Mouse (Mus musculus) midbrain, embryonic 14.5 days (tissue): Measurements from ENCODE around the gene Tor1aip2. TPM values are rescaled to one million over a fixed set of nuclear protein-coding genes. Genes with fewer than 3 reads are reported as not detected.
"Not testable (repeated sequence)": the region's sequence is repeated elsewhere in the genome, so short reads cannot be mapped to it uniquely, and the experiment has no call there.

ENCODE experiments used
- ATAC-seq: fragments of 200-750 bp; cut with Nextera tagmentation; 2 replicates; pipeline ENCODE4 v1.8.0; 2017; ENCODE audit warnings: moderate number of reproducible peaks, moderate library complexity; ENCODE audit not compliant: low FRiP score, low TSS enrichment
- DNase-seq: peaks from one replicate; pipeline ENCODE4 v3.0.0-alpha.2; 2015
- H3K27ac ChIP-seq: fragments of 300-500 bp; sonication (generic); replicated peaks from 2 replicates; pipeline ENCODE4 v1.5.1; 2014; ENCODE audit warnings: mild to moderate bottlenecking, low read depth, low read length, moderate library complexity
- H3K27me3 ChIP-seq: fragments of 300-500 bp; sonication (generic); 2 replicates; pipeline ENCODE4 v1.6.1; 2014; ENCODE audit warnings: low read length, control low read depth, mixed read lengths; ENCODE audit not compliant: control insufficient read depth, insufficient read depth
- H3K36me3 ChIP-seq: fragments of 300-500 bp; sonication (generic); 2 replicates; pipeline ENCODE4 v1.6.1; 2014; ENCODE audit warnings: low read length, control low read depth; ENCODE audit not compliant: control insufficient read depth, insufficient read depth
- H3K4me1 ChIP-seq: fragments of 300-500 bp; sonication (generic); 2 replicates; pipeline ENCODE4 v1.6.1; 2014; ENCODE audit warnings: mild to moderate bottlenecking, antibody characterized with exemption, low read length, control low read depth; ENCODE audit not compliant: control insufficient read depth, insufficient read depth
- H3K4me2 ChIP-seq: fragments of 300-500 bp; sonication (generic); 2 replicates; pipeline ENCODE4 v1.6.1; 2014; ENCODE audit warnings: mild to moderate bottlenecking, low read length, moderate library complexity
- H3K4me3 ChIP-seq: fragments of 300-500 bp; sonication (generic); replicated peaks from 2 replicates; pipeline ENCODE4 v1.5.1; 2014; ENCODE audit warnings: low read depth, low read length
- H3K9ac ChIP-seq: fragments of 300-500 bp; sonication (generic); replicated peaks from 2 replicates; pipeline ENCODE4 v1.6.1; 2014; ENCODE audit warnings: mild to moderate bottlenecking, low read length, moderate library complexity
- H3K9me3 ChIP-seq: fragments of 300-500 bp; sonication (generic); 2 replicates; pipeline ENCODE4 v1.6.1; 2016; ENCODE audit warnings: low read length, control low read depth, mixed read lengths; ENCODE audit not compliant: control insufficient read depth
- WGBS: fragments of 180-500 bp; shearing (Covaris S2); extraction: QIAGEN DNeasy Blood & Tissue Kit; methylation state at CpG from one replicate; pipeline ENCODE4 v1.1.7; 2014; 5-methylcytosine and 5-hydroxymethylcytosine counted together
- polyA plus RNA-seq: library from polyadenylated mRNA; unstranded; fragments of >200 nt; fragmentation: Nextera tagmentation; extraction: Ambion mirVana; gene quantifications from 2 replicates; pipeline ENCODE4 v1.2.1, GENCODE M21; 2014

Gene Tor1aip2
- polyA plus RNA-seq, 1 experiment from 2014 or later: 78.1 TPM

GRCm38 (mm10) chr1:156035930-156036737 is 931 bp downstream of the Tor1aip2 start, which contains the start of gene Tor1aip1:
Gene Tor1aip1, minus strand, starts transcription at chr1:156036480.
- peak within 1 kb of the TSS; percentile 79 for H3K4me2 ChIP-seq
- peak within 1 kb of the TSS; percentile 81 for H3K4me3 ChIP-seq
- DNase-seq (peak; percentile 99), ATAC-seq (peak; percentile 96)
- peaks cover 25% of the 10 kb centered on the region for H3K36me3 ChIP-seq
- H3K27ac ChIP-seq: peak within 1 kb of the TSS; percentile 98
- under 1% methylated on average over 59 of the region's 59 CpGs for WGBS
- no peaks in the 10 kb centered on the region for H3K9me3 ChIP-seq
- H3K27me3 ChIP-seq: no peaks in the 10 kb centered on the region
- peak within 1 kb of the TSS; percentile 92 for H3K9ac ChIP-seq
- peaks cover 7% of the 10 kb centered on the region for H3K4me1 ChIP-seq

GRCm38 (mm10) chr1:156037144-156037583 is 2.0 kb downstream of the Tor1aip2 start:
- 66% methylated on average over 5 of the region's 5 CpGs for WGBS
- no peak for ATAC-seq
- no peaks in the 10 kb centered on the region for H3K27me3 ChIP-seq
- no peak overlapping the region for H3K4me2 ChIP-seq
- no peaks in the 10 kb centered on the region for H3K9me3 ChIP-seq
- H3K9ac ChIP-seq: no peak overlapping the region; the same call in 1 of the 2 replicates
- H3K36me3 ChIP-seq: peaks cover 15% of the 10 kb centered on the region
- no peak overlapping the region for H3K27ac ChIP-seq
- no peak overlapping the region for H3K4me3 ChIP-seq
- DNase-seq: no peak
- H3K4me1 ChIP-seq: peaks cover 16% of the 10 kb centered on the region

- peaks cover 15% of the 10 kb centered on the region for H3K36me3 ChIP-seq
- not testable (repeated sequence) for H3K27ac ChIP-seq, DNase-seq, H3K9me3 ChIP-seq, ATAC-seq, H3K4me3 ChIP-seq, H3K4me2 ChIP-seq, H3K27me3 ChIP-seq, H3K9ac ChIP-seq
- 66% methylated on average over 7 of the region's 7 CpGs for WGBS
- peaks cover 13% of the 10 kb centered on the region for H3K4me1 ChIP-seq
These were observed 4.8 kb downstream of the Tor1aip2 start for GRCm38 (mm10) chr1:156039989-156040388.

- H3K27ac ChIP-seq: no peak overlapping the region
- H3K36me3 ChIP-seq: peaks cover 18% of the 10 kb centered on the region
- peaks cover 13% of the 10 kb centered on the region for H3K4me1 ChIP-seq
- H3K9me3 ChIP-seq: no peaks in the 10 kb centered on the region
- peak; percentile 95 for DNase-seq
- ATAC-seq: peak; percentile 80
- 1% methylated on average over 22 of the region's 22 CpGs for WGBS
- H3K27me3 ChIP-seq: no peaks in the 10 kb centered on the region
- H3K4me3 ChIP-seq: peak overlapping the region; percentile 61
- peak overlapping the region; percentile 52 for H3K4me2 ChIP-seq
- peak overlapping the region; percentile 65 for H3K9ac ChIP-seq
These were observed 5.7 kb downstream of the Tor1aip2 start for GRCm38 (mm10) chr1:156040731-156041401.

- Histone ChIP-seq H3K4me2 (peak overlapping the region; percentile 52), H3K27me3 (no peaks in the 10 kb centered on the region), H3K36me3 (peaks cover 18% of the 10 kb centered on the region), H3K27ac (no peak overlapping the region), H3K9me3 (no peaks in the 10 kb centered on the region), H3K4me3 (peak overlapping the region; percentile 61), H3K4me1 (peaks cover 13% of the 10 kb centered on the region), H3K9ac (no peak overlapping the region)
- WGBS: 57% methylated on average over 7 of the region's 7 CpGs
- DNase-seq (no peak), ATAC-seq (no peak)
These were observed 6.4 kb downstream of the Tor1aip2 start for GRCm38 (mm10) chr1:156041451-156042241.

GRCm38 (mm10) chr1:156042481-156042880 is 7.3 kb downstream of the Tor1aip2 start:
- Histone ChIP-seq H3K4me2 (peak overlapping the region; percentile 52), H3K9ac (no peak overlapping the region), H3K27me3 (no peaks in the 10 kb centered on the region), H3K4me3 (no peak overlapping the region), H3K9me3 (no peaks in the 10 kb centered on the region), H3K4me1 (peaks cover 13% of the 10 kb centered on the region), H3K36me3 (peaks cover 18% of the 10 kb centered on the region), H3K27ac (no peak overlapping the region)
- no peak for ATAC-seq
- 91% methylated on average over 5 of the region's 5 CpGs for whole genome bisulfite sequencing
- no peak for DNase-seq

GRCm38 (mm10) chr1:156043027-156043426 is 7.8 kb downstream of the Tor1aip2 start:
- Histone ChIP-seq H3K4me3 (no peak overlapping the region), H3K27ac (no peak overlapping the region), H3K27me3 (no peaks in the 10 kb centered on the region), H3K9ac (no peak overlapping the region), H3K9me3 (no peaks in the 10 kb centered on the region), H3K4me1 (peaks cover 13% of the 10 kb centered on the region), H3K36me3 (peaks cover 18% of the 10 kb centered on the region), H3K4me2 (peak overlapping the region; percentile 23; the same call in 1 of the 2 replicates)
- WGBS: 16% methylated on average over 4 of the region's 4 CpGs
- no peak for ATAC-seq
- DNase-seq: peak; percentile 85

- Histone ChIP-seq H3K9me3 (no peaks in the 10 kb centered on the region), H3K27me3 (no peaks in the 10 kb centered on the region), H3K36me3 (peaks cover 18% of the 10 kb centered on the region), H3K4me3 (no peak overlapping the region), H3K27ac (no peak overlapping the region), H3K9ac (no peak overlapping the region), H3K4me2 (no peak overlapping the region), H3K4me1 (peaks cover 13% of the 10 kb centered on the region)
- no peak for ATAC-seq
- DNase-seq: no peak
- 95% methylated on average over 5 of the region's 5 CpGs for WGBS
These were observed 9.0 kb downstream of the Tor1aip2 start for GRCm38 (mm10) chr1:156044211-156044611.
